Mouse (Mus musculus) hindbrain, embryonic 14.5 days (tissue): ENCODE data around the gene Irak4. TPM values are rescaled to one million over a fixed set of nuclear protein-coding genes. Genes with fewer than 3 reads are reported as not detected.

Experiments
- ATAC-seq: fragments of 200-750 bp; cut with Nextera tagmentation; 2 replicates; pipeline ENCODE4 v1.8.0; 2017; ENCODE audit warnings: moderate number of reproducible peaks, mild to moderate bottlenecking, moderate TSS enrichment, moderate library complexity; ENCODE audit not compliant: low FRiP score
- DNase-seq: peaks from one replicate; pipeline ENCODE4 v3.0.0-alpha.2; 2015; ENCODE audit warnings: low spot score
- H3K27ac ChIP-seq: fragments of 300-500 bp; sonication (generic); 2 replicates; pipeline ENCODE4 v1.5.1; 2014; ENCODE audit warnings: mild to moderate bottlenecking, moderate library complexity
- H3K27me3 ChIP-seq: fragments of 300-500 bp; sonication (generic); 2 replicates; pipeline ENCODE4 v1.6.1; 2014; ENCODE audit warnings: mild to moderate bottlenecking, low read length, mixed read lengths; ENCODE audit not compliant: control insufficient read depth, insufficient read depth
- H3K36me3 ChIP-seq: fragments of 300-500 bp; sonication (generic); replicated peaks from 2 replicates; pipeline ENCODE4 v1.6.1; 2014; ENCODE audit not compliant: control insufficient read depth, insufficient read depth
- H3K4me1 ChIP-seq: fragments of 300-500 bp; sonication (generic); replicated peaks from 2 replicates; pipeline ENCODE4 v1.6.1; 2014; ENCODE audit warnings: antibody characterized with exemption, low read length, mixed read lengths; ENCODE audit not compliant: control insufficient read depth, insufficient read depth
- H3K4me2 ChIP-seq: fragments of 300-500 bp; sonication (generic); replicated peaks from 2 replicates; pipeline ENCODE4 v1.6.1; 2014; ENCODE audit warnings: mild to moderate bottlenecking, moderate library complexity
- H3K4me3 ChIP-seq: fragments of 300-500 bp; sonication (generic); replicated peaks from 2 replicates; pipeline ENCODE4 v1.5.1; 2014; ENCODE audit warnings: mild to moderate bottlenecking, low read length
- H3K9ac ChIP-seq: fragments of 300-500 bp; sonication (generic); 2 replicates; pipeline ENCODE4 v1.6.1; 2014
- H3K9me3 ChIP-seq: fragments of 300-500 bp; sonication (generic); 2 replicates; pipeline ENCODE4 v1.6.1; 2016; ENCODE audit warnings: low read length; ENCODE audit not compliant: control insufficient read depth
- WGBS: fragments of 180-500 bp; shearing (Covaris S2); extraction: QIAGEN DNeasy Blood & Tissue Kit; methylation state at CpG from one replicate; pipeline ENCODE4 v1.1.7; 2014; 5-methylcytosine and 5-hydroxymethylcytosine counted together
- polyA plus RNA-seq: library from polyadenylated mRNA; unstranded; fragments of >200 nt; fragmentation: Nextera tagmentation; extraction: Ambion mirVana; gene quantifications from 2 replicates; pipeline ENCODE4 v1.2.1, GENCODE M21; 2014

Gene Irak4
- polyA plus RNA-seq, 1 experiment from 2014 or later = 1.5 TPM

- WGBS = 44% methylated on average over 7 of the region's 7 CpGs
- no peaks in the 10 kb centered on the region for H3K4me1 ChIP-seq
- no peak for DNase-seq
- H3K4me3 ChIP-seq = no peak overlapping the region
- no peaks in the 10 kb centered on the region for H3K9me3 ChIP-seq
- H3K27ac ChIP-seq = no peak overlapping the region
- no peak for ATAC-seq
- no peak overlapping the region for H3K9ac ChIP-seq
- no peaks in the 10 kb centered on the region for H3K27me3 ChIP-seq
- peaks cover 79% of the 10 kb centered on the region for H3K36me3 ChIP-seq
- no peak overlapping the region for H3K4me2 ChIP-seq
These were observed 38.7 kb downstream of the Irak4 start for GRCm38 (mm10) chr15:94582000-94582593.

- no peak overlapping the region for H3K9ac ChIP-seq
- no peaks in the 10 kb centered on the region for H3K27me3 ChIP-seq
- no peaks in the 10 kb centered on the region for H3K9me3 ChIP-seq
- peaks cover 5% of the 10 kb centered on the region for H3K4me1 ChIP-seq
- DNase-seq (no peak), ATAC-seq (no peak)
- H3K4me3 ChIP-seq = no peak overlapping the region
- peaks cover 75% of the 10 kb centered on the region for H3K36me3 ChIP-seq
- no peak overlapping the region for H3K4me2 ChIP-seq
- H3K27ac ChIP-seq = no peak overlapping the region
- 94% methylated on average over 10 of the region's 10 CpGs for WGBS
These were observed 39.7 kb downstream of the Irak4 start for GRCm38 (mm10) chr15:94583153-94583552.

- 87% methylated on average over 4 of the region's 4 CpGs for WGBS
- DNase-seq (no peak), ATAC-seq (no peak)
- Histone ChIP-seq H3K4me1 (peaks cover 13% of the 10 kb centered on the region), H3K27ac (no peak overlapping the region), H3K9me3 (no peaks in the 10 kb centered on the region), H3K4me2 (no peak overlapping the region), H3K9ac (no peak overlapping the region), H3K27me3 (no peaks in the 10 kb centered on the region), H3K36me3 (peaks cover 63% of the 10 kb centered on the region), H3K4me3 (no peak overlapping the region)
These were observed 41.3 kb downstream of the Irak4 start for GRCm38 (mm10) chr15:94584738-94585137.

- Histone ChIP-seq H3K27me3 (no peaks in the 10 kb centered on the region), H3K4me2 (peak overlapping the region; percentile 81), H3K27ac (no peak overlapping the region), H3K4me1 (peaks cover 17% of the 10 kb centered on the region), H3K4me3 (peak overlapping the region; percentile 75; the same call in 1 of the 2 replicates), H3K36me3 (peaks cover 31% of the 10 kb centered on the region), H3K9me3 (no peaks in the 10 kb centered on the region), H3K9ac (no peak overlapping the region; the same call in 1 of the 2 replicates)
- 89% methylated on average over 9 of the region's 9 CpGs for WGBS
- no peak for DNase-seq
- ATAC-seq = no peak
These were observed 44.6 kb downstream of the Irak4 start for GRCm38 (mm10) chr15:94587826-94588715.

- Histone ChIP-seq H3K36me3 (peaks cover 17% of the 10 kb centered on the region), H3K9ac (peak within 1 kb of the TSS; percentile 83), H3K27ac (peak within 1 kb of the TSS; percentile 66), H3K4me3 (peak within 1 kb of the TSS; percentile 75), H3K4me2 (peak within 1 kb of the TSS; percentile 81), H3K4me1 (peaks cover 17% of the 10 kb centered on the region), H3K27me3 (no peaks in the 10 kb centered on the region), H3K9me3 (no peaks in the 10 kb centered on the region)
- under 1% methylated on average over 69 of the region's 70 CpGs for WGBS
- DNase-seq (peak; percentile 98), ATAC-seq (peak; percentile 99)
These were observed 46.0 kb downstream of the Irak4 start, which contains the start of gene Twf1 for GRCm38 (mm10) chr15:94589219-94590075. Twf1 (minus strand) TSS chr15:94589889.

- H3K9me3 ChIP-seq = no peaks in the 10 kb centered on the region
- H3K4me1 ChIP-seq = peaks cover 17% of the 10 kb centered on the region
- peak; percentile 28; the same call in 1 of the 2 replicates for ATAC-seq
- H3K4me3 ChIP-seq = peak overlapping the region; percentile 75
- H3K27ac ChIP-seq = peak overlapping the region; percentile 55; the same call in 1 of the 2 replicates
- WGBS = 11% methylated on average over 8 of the region's 8 CpGs
- H3K4me2 ChIP-seq = peak overlapping the region; percentile 57
- peaks cover 11% of the 10 kb centered on the region for H3K36me3 ChIP-seq
- no peak for DNase-seq
- H3K27me3 ChIP-seq = no peaks in the 10 kb centered on the region
- H3K9ac ChIP-seq = peak overlapping the region; percentile 55
These were observed 46.6 kb downstream of the Irak4 start for GRCm38 (mm10) chr15:94590083-94590482.

- Histone ChIP-seq H3K36me3 (no peaks in the 10 kb centered on the region), H3K27ac (no peak overlapping the region), H3K4me1 (peaks cover 17% of the 10 kb centered on the region), H3K27me3 (no peaks in the 10 kb centered on the region), H3K4me2 (no peak overlapping the region), H3K4me3 (no peak overlapping the region), H3K9ac (no peak overlapping the region), H3K9me3 (no peaks in the 10 kb centered on the region)
- no peak for ATAC-seq
- no peak for DNase-seq
- 84% methylated on average over 4 of the region's 4 CpGs for WGBS
These were observed 47.9 kb downstream of the Irak4 start for GRCm38 (mm10) chr15:94591356-94591755.

- DNase-seq = no peak
- no peak overlapping the region for H3K27ac ChIP-seq
- 85% methylated on average over 1 of the region's 1 CpGs for WGBS
These were observed 50.1 kb downstream of the Irak4 start for GRCm38 (mm10) chr15:94593586-94593985.

More at GRCm38 (mm10) chr15:94593586-94593985, 50.1 kb downstream of the Irak4 start:
- H3K9ac ChIP-seq = no peak overlapping the region
- no peak overlapping the region for H3K4me2 ChIP-seq
- H3K27me3 ChIP-seq = no peaks in the 10 kb centered on the region
- no peaks in the 10 kb centered on the region for H3K9me3 ChIP-seq
- H3K4me1 ChIP-seq = peaks cover 8% of the 10 kb centered on the region
- no peak overlapping the region for H3K4me3 ChIP-seq
- no peaks in the 10 kb centered on the region for H3K36me3 ChIP-seq
- ATAC-seq = no peak
